Mouse (Mus musculus) hindbrain, embryonic 12.5 days (tissue): Measurements from ENCODE around the gene Tm9sf1. TPM values are rescaled to one million over a fixed set of nuclear protein-coding genes. Genes with fewer than 3 reads are reported as not detected.
A peak's percentile ranks its signal among the peaks of the same experiment; 100 is the strongest.

Experiments
- ATAC-seq: fragments of 200-750 bp; cut with Nextera tagmentation; 2 replicates; pipeline ENCODE4 v1.8.0; 2017; ENCODE audit warnings: moderate TSS enrichment; ENCODE audit not compliant: low FRiP score
- H3K27ac ChIP-seq: fragments of 300-500 bp; sonication (generic); 2 replicates; pipeline ENCODE4 v1.5.1; 2016; ENCODE audit warnings: mild to moderate bottlenecking
- H3K27me3 ChIP-seq: fragments of 300-500 bp; sonication (generic); 2 replicates; pipeline ENCODE4 v1.6.1; 2016; ENCODE audit warnings: mild to moderate bottlenecking
- H3K36me3 ChIP-seq: fragments of 300-500 bp; sonication (generic); 2 replicates; pipeline ENCODE4 v1.6.1; 2016; ENCODE audit warnings: mild to moderate bottlenecking
- H3K4me1 ChIP-seq: fragments of 300-500 bp; sonication (generic); 2 replicates; pipeline ENCODE4 v1.6.1; 2016
- H3K4me2 ChIP-seq: fragments of 300-500 bp; sonication (generic); replicated peaks from 2 replicates; pipeline ENCODE4 v1.6.1; 2016; ENCODE audit warnings: mild to moderate bottlenecking
- H3K4me3 ChIP-seq: fragments of 300-500 bp; sonication (generic); 2 replicates; pipeline ENCODE4 v1.5.1; 2016; ENCODE audit warnings: mild to moderate bottlenecking
- H3K9ac ChIP-seq: fragments of 300-500 bp; sonication (generic); 2 replicates; pipeline ENCODE4 v1.6.1; 2016; ENCODE audit warnings: mild to moderate bottlenecking, moderate library complexity
- H3K9me3 ChIP-seq: fragments of 300-500 bp; sonication (generic); replicated peaks from 2 replicates; pipeline ENCODE4 v1.6.1; 2016; ENCODE audit warnings: mild to moderate bottlenecking
- WGBS: fragments of 180-500 bp; shearing (Covaris S2); methylation state at CpG from one replicate; pipeline ENCODE4 v1.1.7; 2016; 5-methylcytosine and 5-hydroxymethylcytosine counted together
- polyA plus RNA-seq: library from polyadenylated mRNA; unstranded; fragments of >200 nt; fragmentation: Nextera tagmentation; extraction: Ambion mirVana; gene quantifications from 2 replicates; pipeline ENCODE4 v1.2.1, GENCODE M21; 2016

The Tm9sf1 gene
- polyA plus RNA-seq, 1 experiment from 2014 or later = 69.4 TPM

DNA sequence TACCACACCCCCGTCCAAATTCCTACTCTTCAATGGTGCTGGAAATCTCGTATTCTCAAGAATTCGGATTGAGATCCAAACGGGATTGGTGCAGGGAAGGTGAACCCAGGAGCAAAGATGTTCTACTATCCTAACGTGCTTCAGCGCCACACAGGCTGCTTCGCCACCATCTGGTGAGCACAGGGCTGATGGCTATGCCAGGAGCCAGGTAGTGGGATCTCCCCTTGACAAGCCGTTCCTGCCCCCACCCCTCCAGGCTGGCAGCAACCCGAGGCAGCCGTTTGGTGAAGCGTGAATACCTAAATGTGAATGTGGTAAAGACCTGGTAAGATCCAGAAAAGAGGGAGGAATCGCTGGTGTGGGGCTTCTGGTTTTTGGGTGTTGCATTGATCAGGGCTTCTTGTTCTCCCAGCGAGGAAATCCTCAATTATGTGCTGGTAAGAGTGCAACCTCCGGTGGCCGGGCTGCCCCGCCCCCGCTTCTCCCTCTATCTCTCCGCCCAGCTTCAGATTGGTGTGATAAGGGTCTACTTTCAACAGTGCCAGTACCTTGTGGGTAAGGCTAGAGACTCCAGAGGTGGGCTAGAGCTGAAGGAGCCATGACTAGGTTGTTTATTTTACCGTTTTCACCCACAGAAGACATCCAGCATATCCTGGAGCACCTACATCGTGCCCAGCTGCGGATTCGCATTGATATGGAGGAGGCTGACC is 25.0 kb downstream of the Tm9sf1 start:
- Histone ChIP-seq H3K27me3 (no peaks in the 10 kb centered on the region), H3K9ac (peak overlapping the region; percentile 23; the same call in 1 of the 2 replicates), H3K4me2 (peak overlapping the region; percentile 42), H3K9me3 (no peaks in the 10 kb centered on the region), H3K27ac (no peak overlapping the region), H3K36me3 (no peaks in the 10 kb centered on the region), H3K4me3 (peak overlapping the region; percentile 28), H3K4me1 (peaks cover 6% of the 10 kb centered on the region; the same call in 1 of the 2 replicates)
- WGBS = 53% methylated on average over 22 of the region's 22 CpGs
- ATAC-seq = no peak

DNA sequence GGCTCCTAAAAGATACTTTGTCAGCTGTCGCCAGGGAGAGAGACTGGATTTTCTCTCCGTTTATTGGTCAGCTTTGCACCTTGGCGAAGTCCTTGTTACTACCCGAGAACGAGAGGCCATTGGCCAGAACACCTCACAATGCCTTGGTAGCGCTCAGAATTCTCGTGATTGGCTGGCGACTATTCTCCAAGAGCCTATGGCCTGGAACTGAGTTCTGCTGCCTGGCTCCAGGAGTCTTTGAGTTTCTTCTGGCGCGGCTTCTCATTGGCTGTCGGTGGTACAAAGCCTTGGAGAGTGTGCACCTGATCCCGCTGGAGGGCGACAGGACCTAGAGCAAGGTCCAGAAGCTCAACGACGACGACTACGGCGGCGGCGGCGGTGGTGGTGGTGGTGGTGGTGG is 25.8 kb downstream of the Tm9sf1 start, which contains the start of gene Rec8:
Gene Rec8, plus strand, starts transcription at position 216 of the 400 bp plus-strand sequence.
- Histone ChIP-seq H3K27ac (no peak within 1 kb of the TSS), H3K9me3 (no peaks in the 10 kb centered on the region), H3K27me3 (no peaks in the 10 kb centered on the region), H3K4me2 (peak within 1 kb of the TSS; percentile 42), H3K9ac (peak within 1 kb of the TSS; percentile 23; the same call in 1 of the 2 replicates), H3K4me1 (peaks cover 6% of the 10 kb centered on the region; the same call in 1 of the 2 replicates), H3K4me3 (peak within 1 kb of the TSS; percentile 28), H3K36me3 (no peaks in the 10 kb centered on the region)
- WGBS = 23% methylated on average over 21 of the region's 21 CpGs
- peak; percentile 85 for ATAC-seq

DNA sequence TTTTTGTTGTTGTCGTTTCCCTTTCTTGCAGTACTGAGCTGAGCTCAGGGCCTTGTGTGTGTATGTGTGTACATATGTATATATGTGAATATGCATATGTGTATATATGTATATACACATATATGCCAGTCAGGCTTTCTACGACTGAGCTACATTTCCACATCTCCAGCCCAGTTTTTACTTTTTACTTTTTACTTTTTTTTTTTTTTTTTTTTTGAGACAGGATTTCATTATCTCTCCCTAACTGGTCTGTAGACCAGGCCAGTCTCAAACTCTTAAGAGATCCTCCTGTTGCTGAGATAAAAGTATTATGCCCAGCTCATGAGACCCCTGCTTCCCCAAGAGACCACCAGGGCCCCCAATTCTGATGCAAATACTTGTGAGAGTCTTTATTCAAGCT is 26.8 kb downstream of the Tm9sf1 start:
- no peak overlapping the region for H3K9ac ChIP-seq
- peaks cover 6% of the 10 kb centered on the region; the same call in 1 of the 2 replicates for H3K4me1 ChIP-seq
- no peak for ATAC-seq
- no peaks in the 10 kb centered on the region for H3K9me3 ChIP-seq
- H3K4me2 ChIP-seq = no peak overlapping the region
- H3K4me3 ChIP-seq = no peak overlapping the region
- no peaks in the 10 kb centered on the region for H3K36me3 ChIP-seq
- no peak overlapping the region for H3K27ac ChIP-seq
- WGBS = 89% methylated on average over 2 of the region's 2 CpGs
- no peaks in the 10 kb centered on the region for H3K27me3 ChIP-seq

DNA sequence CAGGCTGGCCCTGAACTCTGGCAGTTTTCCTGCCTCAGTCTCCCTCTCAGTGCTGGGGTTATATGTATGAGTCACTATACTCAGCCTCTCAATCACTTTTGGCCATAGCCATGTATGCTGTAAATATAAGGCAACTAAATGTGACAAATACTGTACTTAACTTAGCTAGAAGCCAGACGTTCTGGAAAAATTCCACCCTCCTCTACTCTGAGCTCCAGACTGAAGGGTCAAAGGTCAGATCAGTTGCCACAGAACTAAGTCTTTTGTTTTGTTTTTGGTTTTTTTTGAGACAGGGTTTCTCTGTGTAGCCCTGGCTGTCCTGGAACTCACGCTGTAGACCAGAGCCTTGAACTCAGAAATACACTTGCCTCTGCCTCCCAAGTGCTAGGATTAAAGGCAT is 27.7 kb downstream of the Tm9sf1 start:
- no peak for ATAC-seq
- H3K27ac ChIP-seq = no peak overlapping the region
- no peak overlapping the region for H3K9ac ChIP-seq
- no peak overlapping the region for H3K4me2 ChIP-seq
- no peaks in the 10 kb centered on the region for H3K27me3 ChIP-seq
- peaks cover 2% of the 10 kb centered on the region; the same call in 1 of the 2 replicates for H3K36me3 ChIP-seq
- no peaks in the 10 kb centered on the region for H3K9me3 ChIP-seq
- H3K4me3 ChIP-seq = no peak overlapping the region
- H3K4me1 ChIP-seq = peaks cover 6% of the 10 kb centered on the region; the same call in 1 of the 2 replicates
- 52% methylated on average over 2 of the region's 2 CpGs for WGBS

DNA sequence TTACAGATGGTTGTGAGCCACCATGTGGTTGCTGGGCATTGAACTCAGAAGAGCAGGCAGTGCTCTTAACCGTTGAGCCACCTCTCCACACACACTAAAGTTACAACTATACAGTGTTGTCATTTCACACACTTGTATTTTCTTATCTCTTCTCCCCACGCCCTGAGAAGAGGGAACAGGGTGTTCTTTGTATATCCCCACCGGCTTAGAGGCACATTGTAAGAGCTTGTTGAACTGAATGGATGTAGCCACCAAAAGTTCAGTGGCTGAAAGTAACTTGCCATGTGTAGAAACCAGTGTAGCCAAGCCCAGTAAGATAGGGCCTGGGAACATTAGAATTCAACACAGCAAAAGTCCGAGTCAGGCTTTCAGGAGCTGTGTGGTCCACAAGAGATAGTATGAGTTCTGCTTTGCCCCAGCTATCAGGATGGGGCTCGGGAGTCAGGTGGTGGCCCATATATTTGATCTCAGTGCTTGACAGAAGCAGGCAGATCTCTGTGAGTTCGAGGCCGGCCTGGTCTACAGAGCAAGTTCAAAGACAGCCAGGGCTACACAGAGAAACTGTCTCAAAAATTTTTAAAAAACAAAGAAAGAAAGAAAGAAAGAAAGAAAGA is 28.9 kb downstream of the Tm9sf1 start:
- no peak overlapping the region for H3K4me2 ChIP-seq
- WGBS = 82% methylated on average over 7 of the region's 7 CpGs
- ATAC-seq = no peak
- no peak overlapping the region for H3K9ac ChIP-seq
- H3K27me3 ChIP-seq = no peaks in the 10 kb centered on the region
- peaks cover 6% of the 10 kb centered on the region; the same call in 1 of the 2 replicates for H3K4me1 ChIP-seq
- no peaks in the 10 kb centered on the region for H3K9me3 ChIP-seq
- no peak overlapping the region for H3K27ac ChIP-seq
- H3K36me3 ChIP-seq = peaks cover 8% of the 10 kb centered on the region
- H3K4me3 ChIP-seq = no peak overlapping the region

DNA sequence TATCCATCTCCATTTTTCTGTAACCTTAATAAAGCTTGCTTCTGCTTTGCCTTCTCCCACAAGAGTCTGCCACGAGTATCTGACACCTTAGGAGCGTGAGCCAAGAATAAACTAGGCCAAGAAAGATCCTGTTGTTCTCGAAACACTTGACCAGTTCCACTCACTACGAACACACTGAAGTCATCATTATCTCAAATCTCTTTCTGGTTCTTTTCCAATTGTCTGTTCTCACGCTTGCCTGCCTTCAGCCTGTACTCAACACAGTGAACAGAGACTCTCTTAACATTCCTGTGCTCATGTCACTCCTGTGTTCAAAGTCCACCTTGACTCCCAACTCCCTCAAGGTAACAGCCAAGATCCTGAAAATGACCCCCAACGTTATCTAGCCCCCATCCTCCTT is 30.3 kb downstream of the Tm9sf1 start:
- peaks cover 22% of the 10 kb centered on the region for H3K36me3 ChIP-seq
- no peak for ATAC-seq
- no peak overlapping the region for H3K9ac ChIP-seq
- no peak overlapping the region for H3K4me2 ChIP-seq
- WGBS = 76% methylated on average over 6 of the region's 6 CpGs
- no peak overlapping the region for H3K4me3 ChIP-seq
- no peaks in the 10 kb centered on the region for H3K27me3 ChIP-seq
- no peak overlapping the region for H3K27ac ChIP-seq
- H3K4me1 ChIP-seq = peaks cover 3% of the 10 kb centered on the region; the same call in 1 of the 2 replicates
- H3K9me3 ChIP-seq = no peaks in the 10 kb centered on the region

DNA sequence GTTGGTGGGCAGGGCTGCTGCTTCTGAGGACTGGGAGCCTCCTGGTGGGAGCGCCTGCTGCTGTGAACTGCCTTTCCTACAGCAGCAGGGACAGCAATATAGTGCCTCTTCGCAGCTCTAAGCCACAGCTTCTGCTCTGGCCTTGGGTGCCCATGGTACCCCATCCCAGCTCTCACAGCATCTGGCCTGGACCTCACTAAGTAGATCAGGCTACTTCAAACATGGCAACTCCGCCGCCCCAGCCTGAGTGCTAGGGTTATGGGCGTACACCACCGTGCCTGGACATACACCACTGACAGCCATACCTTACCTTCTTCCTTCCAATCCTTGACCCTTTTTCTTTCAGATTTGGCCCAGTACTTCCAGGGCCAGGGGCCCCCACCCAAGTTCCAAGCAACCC is 35.3 kb downstream of the Tm9sf1 start:
- H3K9ac ChIP-seq = no peak overlapping the region
- H3K4me1 ChIP-seq = peaks cover 7% of the 10 kb centered on the region
- H3K27ac ChIP-seq = no peak overlapping the region
- ATAC-seq = no peak
- 91% methylated on average over 6 of the region's 6 CpGs for WGBS
- no peaks in the 10 kb centered on the region for H3K9me3 ChIP-seq
- no peaks in the 10 kb centered on the region for H3K27me3 ChIP-seq
- no peak overlapping the region for H3K4me3 ChIP-seq
- no peak overlapping the region for H3K4me2 ChIP-seq
- peaks cover 61% of the 10 kb centered on the region for H3K36me3 ChIP-seq

DNA sequence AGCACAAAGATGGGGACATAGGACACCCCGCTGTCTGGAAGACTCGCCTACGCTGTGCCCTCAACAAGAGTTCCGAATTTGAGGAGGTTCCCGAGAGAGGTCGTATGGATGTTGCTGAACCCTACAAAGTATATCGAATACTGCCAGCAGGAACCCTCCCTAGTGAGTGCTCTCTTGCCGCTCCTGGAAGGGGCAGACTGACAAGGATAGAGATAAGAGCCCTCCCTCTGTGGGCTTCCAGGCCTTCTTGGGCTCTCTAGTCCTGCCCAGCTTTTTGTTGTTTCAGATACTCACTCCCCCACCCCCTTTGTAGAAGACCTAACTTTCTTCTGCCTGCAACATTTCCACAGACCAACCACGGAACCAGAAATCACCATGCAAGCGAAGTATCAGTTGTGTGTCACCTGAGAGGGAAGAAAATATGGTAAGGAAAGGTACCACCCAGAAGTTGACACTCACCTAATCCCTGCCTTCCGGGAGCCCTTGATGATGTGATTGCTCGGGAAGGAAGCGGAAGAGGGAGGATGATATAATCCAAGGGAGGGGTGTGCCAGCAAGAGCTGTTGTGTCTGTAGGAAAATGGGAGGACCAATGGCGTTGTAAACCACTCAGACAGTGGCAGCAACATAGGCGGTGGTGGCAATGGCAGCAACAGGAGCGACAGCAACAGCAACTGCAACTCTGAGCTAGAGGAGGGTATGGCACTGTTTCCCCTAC is 37.7 kb downstream of the Tm9sf1 start:
- no peaks in the 10 kb centered on the region for H3K27me3 ChIP-seq
- H3K36me3 ChIP-seq = peaks cover 82% of the 10 kb centered on the region
- peaks cover 7% of the 10 kb centered on the region for H3K4me1 ChIP-seq
- H3K9ac ChIP-seq = no peak overlapping the region
- H3K4me3 ChIP-seq = no peak overlapping the region
- no peak overlapping the region for H3K27ac ChIP-seq
- no peaks in the 10 kb centered on the region for H3K9me3 ChIP-seq
- 95% methylated on average over 16 of the region's 16 CpGs for WGBS
- no peak overlapping the region for H3K4me2 ChIP-seq
- no peak for ATAC-seq

DNA sequence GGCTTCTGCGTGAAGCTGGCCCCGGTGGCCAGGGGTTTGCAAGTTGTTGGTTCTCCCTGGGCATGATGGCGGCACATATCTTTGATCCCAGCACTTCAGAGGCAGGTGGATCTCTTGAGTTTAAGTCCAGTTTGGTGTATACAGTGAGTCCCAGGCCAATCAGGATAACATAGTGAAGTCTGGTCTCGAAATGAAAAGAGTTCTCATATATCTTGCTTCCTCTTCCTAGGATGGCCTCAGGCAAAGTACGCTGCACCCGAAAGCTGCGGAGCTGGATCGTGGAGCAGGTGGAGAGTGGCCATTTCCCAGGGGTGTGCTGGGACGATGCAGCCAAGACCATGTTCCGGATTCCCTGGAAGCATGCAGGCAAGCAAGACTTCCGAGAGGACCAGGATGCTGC is 38.8 kb downstream of the Tm9sf1 start:
- 89% methylated on average over 11 of the region's 11 CpGs for WGBS
- peaks cover 7% of the 10 kb centered on the region for H3K4me1 ChIP-seq
- H3K27ac ChIP-seq = no peak overlapping the region
- H3K27me3 ChIP-seq = no peaks in the 10 kb centered on the region
- no peak overlapping the region for H3K4me2 ChIP-seq
- no peak overlapping the region for H3K4me3 ChIP-seq
- H3K9ac ChIP-seq = no peak overlapping the region
- peaks cover 88% of the 10 kb centered on the region for H3K36me3 ChIP-seq
- no peak for ATAC-seq
- no peaks in the 10 kb centered on the region for H3K9me3 ChIP-seq

DNA sequence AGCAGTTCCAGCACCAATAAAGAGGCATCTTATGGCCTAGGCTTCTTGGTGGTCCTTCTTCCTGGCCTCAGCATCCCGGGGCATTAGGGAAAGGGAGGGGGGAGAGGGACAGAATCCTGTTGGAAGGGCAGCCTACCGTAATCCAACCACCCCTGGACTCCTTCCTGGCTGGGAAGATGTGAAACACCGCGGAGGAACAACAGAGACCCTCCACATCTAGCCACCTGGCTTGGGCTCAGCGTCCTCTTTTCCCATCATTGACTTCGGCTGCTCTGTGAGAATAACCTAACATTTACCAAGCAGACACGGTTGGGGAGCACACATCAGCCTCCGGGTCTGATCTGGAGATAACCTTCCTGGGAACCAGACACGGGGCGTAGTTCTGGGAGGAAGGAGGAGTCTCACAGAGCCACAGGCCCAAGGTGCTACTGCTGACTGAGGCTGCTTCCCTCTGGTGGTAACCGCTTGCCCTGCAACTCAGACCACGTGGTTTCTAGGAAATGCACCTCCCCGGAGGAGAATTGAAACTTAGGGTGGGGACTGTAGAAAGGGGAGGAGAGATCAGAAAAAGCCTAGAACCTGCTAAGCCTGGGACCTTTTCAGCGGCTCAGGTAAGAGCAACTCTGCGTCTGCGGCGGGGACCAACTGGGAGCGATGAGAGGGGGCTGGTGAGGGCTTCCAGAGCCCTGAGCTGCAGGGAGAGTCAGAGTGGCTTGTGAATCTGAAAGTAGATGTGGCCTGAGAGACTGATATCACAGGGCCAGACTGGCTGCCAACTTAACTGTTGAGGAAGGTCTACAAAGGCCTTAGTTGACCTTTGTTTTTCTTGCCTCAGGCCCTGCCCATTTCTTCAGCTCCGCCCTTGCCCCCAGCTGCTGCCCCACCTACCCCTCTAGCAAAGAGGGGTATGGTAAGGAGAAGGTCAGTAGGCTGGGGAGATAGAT is 39.7 kb downstream of the Tm9sf1 start:
- H3K27ac ChIP-seq = peak overlapping the region; percentile 35; the same call in 1 of the 2 replicates
- peaks cover 88% of the 10 kb centered on the region for H3K36me3 ChIP-seq
- peak overlapping the region; percentile 4; the same call in 1 of the 2 replicates for H3K9ac ChIP-seq
- H3K4me3 ChIP-seq = peak overlapping the region; percentile 22; the same call in 1 of the 2 replicates
- H3K9me3 ChIP-seq = no peaks in the 10 kb centered on the region
- peak; percentile 81 for ATAC-seq
- H3K4me1 ChIP-seq = peaks cover 7% of the 10 kb centered on the region
- WGBS = 24% methylated on average over 19 of the region's 19 CpGs
- H3K27me3 ChIP-seq = no peaks in the 10 kb centered on the region
- peak overlapping the region; percentile 44 for H3K4me2 ChIP-seq

DNA sequence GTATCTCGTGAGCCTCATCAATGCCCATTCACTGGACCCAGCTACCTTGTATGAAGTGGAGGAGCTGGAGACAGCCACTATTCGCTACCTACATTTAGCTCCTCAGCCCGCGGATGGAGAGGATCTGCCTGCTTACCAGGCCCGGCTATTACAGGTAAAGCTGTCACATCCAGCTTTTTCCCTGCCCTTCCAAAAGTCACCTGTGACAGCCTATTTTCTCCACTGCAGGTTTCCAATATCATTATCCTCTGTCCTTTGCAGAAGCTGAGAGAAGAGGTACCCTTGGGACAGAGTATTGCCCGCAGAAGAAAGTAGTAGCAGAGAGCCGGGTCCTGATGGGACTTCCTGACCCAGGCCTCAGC is 40.4 kb downstream of the Tm9sf1 start, which contains the start of gene Irf9:
Gene Irf9, plus strand, starts transcription at position 301 of the 362 bp plus-strand sequence.
- Histone ChIP-seq H3K27me3 (no peaks in the 10 kb centered on the region), H3K9ac (peak within 1 kb of the TSS; percentile 4; the same call in 1 of the 2 replicates), H3K27ac (peak within 1 kb of the TSS; percentile 35; the same call in 1 of the 2 replicates), H3K4me3 (peak within 1 kb of the TSS; percentile 22; the same call in 1 of the 2 replicates), H3K4me1 (peaks cover 7% of the 10 kb centered on the region), H3K36me3 (peaks cover 88% of the 10 kb centered on the region), H3K9me3 (no peaks in the 10 kb centered on the region), H3K4me2 (peak within 1 kb of the TSS; percentile 44)
- WGBS = 90% methylated on average over 7 of the region's 7 CpGs
- no peak for ATAC-seq
